Mouse (Mus musculus) testis, postnatal 14 days (tissue): Measurements from ENCODE around the gene 1700029H14Rik.

ENCODE experiments used
- DNase-seq: peaks from one replicate; pipeline ENCODE4 v3.0.0; 2021; ENCODE audit warnings: low spot score

The 1700029H14Rik gene

GRCm38 (mm10) chr8:13541526-13541925 is 20.7 kb downstream of the 1700029H14Rik start:
- no peak for DNase-seq

GRCm38 (mm10) chr8:13540122-13540521 is 22.1 kb downstream of the 1700029H14Rik start:
- DNase-seq: no peak

DNA sequence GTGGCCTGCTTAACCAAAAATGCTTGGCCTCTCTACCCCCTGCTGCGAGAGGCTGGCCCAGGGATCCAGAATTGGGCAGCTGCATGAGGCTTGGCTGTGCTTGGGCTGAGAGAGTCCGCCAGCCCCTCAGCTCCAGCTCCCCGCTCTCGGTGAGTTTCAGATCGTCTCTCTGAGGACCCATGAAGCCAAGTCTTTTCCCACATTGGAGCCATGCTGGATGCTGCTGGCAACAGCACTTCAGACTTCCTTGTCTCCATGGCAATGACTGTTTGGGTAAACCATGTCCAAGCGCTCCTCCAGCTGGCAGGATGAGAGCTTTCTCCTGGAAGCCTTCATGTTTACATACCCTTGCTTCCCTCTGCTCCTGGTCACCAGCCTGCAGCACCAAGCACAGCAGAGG is 23.4 kb downstream of the 1700029H14Rik start:
- no peak for DNase-seq

GRCm38 (mm10) chr8:13537102-13537501 is 25.2 kb downstream of the 1700029H14Rik start:
- DNase-seq: no peak

GRCm38 (mm10) chr8:13533123-13533522 is 29.1 kb downstream of the 1700029H14Rik start:
- DNase-seq: no peak

- no peak for DNase-seq
Measured at GRCm38 (mm10) chr8:13531602-13532171, 30.6 kb downstream of the 1700029H14Rik start.

DNA sequence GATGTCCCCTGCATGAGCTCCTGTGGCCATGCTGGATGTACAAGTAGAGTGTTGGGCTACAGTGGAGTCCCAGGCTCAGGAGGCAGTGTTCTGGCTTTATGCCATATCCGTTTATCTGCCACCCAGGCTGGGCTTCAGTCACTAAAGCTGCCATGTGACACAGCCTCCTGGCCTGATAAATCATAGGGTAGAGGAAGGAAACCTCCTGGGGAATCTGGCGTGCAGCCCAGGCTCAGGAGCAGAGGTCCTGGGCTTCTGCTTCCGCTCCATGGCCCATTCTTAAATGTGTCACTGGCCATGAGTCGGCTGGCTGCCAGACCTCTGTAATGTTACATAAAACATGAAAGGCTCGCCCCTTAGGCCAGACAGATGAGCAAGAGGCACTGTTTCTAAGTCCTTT is 31.3 kb downstream of the 1700029H14Rik start:
- DNase-seq: peak; percentile 63

DNA sequence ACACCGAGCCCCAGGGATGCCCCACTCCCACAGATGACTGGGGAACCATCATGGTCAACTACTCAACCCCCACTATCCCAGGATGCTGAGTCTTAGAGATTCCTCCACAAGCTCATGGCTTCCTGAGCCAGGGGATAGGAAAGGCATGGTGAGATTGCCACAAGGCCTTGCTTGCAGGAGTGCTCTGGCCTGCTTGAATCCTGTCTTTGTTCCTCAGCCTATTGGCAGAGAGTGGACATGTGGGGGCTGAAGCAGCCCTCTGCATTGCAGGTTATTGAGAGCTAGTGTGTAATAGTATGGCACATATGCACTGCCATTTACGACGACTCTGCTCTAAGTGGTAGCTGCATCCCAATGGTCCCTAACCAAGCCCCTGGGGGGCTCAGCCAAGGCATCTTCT is 31.9 kb downstream of the 1700029H14Rik start:
- no peak for DNase-seq

- peak; percentile 69 for DNase-seq
Measured at GRCm38 (mm10) chr8:13529891-13530316, 32.4 kb downstream of the 1700029H14Rik start.

- no peak for DNase-seq
Measured at GRCm38 (mm10) chr8:13529011-13529840, 33.0 kb downstream of the 1700029H14Rik start.

DNA sequence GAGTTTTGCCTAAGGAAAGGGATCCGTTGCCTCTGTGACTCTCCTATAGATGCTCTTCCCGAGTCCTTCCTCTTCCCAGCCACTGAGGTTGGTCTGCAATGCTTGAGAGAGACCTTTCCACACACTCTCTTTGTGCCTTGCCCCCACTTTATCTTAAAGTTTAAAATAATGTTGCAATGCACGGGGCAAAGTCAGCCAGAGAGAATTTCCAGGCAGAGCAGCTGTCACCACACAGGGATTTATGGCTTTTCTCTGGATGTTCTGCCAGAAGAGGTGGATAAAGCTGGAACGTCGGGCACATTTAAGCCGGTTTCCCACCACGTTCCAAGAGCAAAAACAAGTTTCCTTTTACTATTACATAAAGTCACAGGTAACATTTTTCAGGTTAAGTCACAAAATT is 40.9 kb downstream of the 1700029H14Rik start:
- DNase-seq: no peak

DNA sequence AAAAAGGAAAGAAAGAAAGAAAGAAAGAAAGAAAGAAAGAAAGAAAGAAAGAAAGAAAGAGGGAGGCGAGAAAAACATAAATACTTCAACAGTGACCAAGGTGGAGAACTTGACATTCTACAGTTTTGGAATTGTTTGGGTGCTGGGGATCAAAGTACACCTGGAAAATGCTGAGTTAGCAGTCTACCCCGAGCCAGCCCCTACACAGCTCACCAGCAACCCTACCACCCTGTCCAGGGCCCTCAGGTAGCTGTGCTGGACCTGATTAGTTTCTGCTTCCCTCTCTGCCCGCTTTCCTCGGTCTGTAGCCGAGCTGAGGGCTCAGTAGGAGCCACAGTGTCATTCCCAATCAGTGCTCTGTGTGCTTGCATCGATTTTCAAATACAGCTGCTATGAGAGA is 41.9 kb downstream of the 1700029H14Rik start:
- DNase-seq: no peak

DNA sequence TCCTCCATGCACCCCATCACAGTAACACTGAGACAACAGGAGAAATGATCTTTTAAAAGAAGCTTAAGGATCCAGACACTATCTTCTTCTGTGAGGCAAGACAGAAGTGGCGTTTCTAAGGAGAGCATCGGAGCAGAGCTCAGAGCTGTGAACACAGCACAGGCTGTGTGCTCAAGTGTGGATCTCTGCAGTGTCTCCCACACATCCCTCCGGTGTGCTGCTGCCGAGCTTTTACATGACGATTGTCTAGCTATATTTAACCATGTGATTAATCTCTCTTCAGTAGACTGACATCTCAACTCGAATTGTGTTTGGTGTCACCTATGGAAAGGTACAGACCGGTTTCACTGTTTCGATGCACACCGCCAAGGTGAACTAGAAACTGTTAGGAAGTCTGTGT is 42.8 kb downstream of the 1700029H14Rik start:
- no peak for DNase-seq

GRCm38 (mm10) chr8:13517284-13517781 is 44.9 kb downstream of the 1700029H14Rik start:
- no peak for DNase-seq

- DNase-seq: no peak
Measured at GRCm38 (mm10) chr8:13516728-13517127, 45.5 kb downstream of the 1700029H14Rik start.

GRCm38 (mm10) chr8:13516011-13516442 is 46.2 kb downstream of the 1700029H14Rik start:
- DNase-seq: peak; percentile 57

GRCm38 (mm10) chr8:13513556-13514370 is 48.5 kb downstream of the 1700029H14Rik start:
- DNase-seq: no peak

DNA sequence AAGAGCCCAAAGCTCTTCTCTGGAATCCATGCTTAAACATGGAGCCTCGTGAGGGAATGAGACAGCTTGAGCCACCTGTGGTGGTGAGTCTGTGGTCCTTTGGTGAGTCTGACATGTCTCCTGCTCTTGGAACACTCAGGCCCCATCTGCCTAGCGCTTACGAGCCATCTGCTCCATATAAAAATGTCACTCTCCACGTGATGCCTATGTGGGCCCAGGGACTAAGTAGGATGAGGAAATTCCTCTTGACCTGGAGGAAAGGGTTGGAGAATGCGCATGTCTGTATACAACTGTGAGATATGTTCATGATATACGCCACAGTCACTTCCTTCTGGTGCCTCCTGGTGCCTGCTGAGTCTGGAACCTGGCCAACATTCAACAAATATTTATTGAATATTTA is 49.6 kb downstream of the 1700029H14Rik start:
- no peak for DNase-seq

DNA sequence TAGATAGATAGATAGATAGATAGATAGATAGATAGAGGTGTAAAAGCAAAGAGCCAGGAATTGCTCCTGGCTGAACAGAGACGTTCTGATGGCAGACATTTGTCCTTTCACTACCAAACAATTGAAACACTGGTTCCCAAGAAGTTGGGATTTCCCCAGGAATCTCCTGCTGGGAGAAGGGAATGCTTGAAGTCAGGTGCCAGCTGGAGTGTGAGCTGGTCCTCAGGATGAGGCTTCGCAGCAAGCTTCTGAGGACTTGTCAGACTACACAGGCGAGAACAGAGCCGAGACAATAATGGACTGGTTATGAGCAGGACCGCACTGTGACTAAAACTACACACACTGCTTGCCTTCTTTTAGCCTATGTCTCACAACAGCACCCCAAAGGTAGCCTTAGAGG is 50.2 kb downstream of the 1700029H14Rik start:
- DNase-seq: no peak

DNA sequence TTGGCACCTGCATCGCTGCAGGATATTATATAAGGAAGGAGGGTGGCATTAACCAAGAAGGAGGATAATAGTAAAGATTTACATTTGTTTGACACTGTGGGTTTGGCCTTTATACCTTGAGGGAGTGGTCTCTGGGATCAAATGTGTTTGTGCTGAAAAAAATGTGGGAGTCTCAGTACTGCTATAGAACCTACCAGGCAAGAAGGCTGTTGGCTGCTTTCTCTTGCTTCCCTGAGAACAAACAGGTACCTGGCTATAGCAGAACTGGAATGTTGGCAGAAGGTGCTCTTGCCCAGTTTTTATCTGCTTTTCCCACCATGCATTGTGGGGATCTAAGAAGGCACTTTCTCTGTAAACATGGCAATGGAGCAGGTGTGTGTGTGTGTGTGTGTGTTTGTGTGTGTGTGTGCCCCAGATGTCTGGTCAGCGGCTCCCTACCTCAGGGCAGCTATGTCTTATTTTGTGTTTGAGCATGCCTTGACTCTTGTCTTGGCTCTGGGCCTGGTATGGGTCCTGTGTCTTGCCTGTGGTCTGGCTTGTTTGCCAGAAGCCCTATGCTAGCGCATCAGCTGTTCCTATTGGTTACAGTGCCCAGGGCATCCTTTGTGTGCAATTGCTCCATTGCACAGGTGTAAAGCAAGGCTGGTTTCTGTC is 54.9 kb downstream of the 1700029H14Rik start:
- no peak for DNase-seq

GRCm38 (mm10) chr8:13506849-13507248 is 55.4 kb downstream of the 1700029H14Rik start:
- DNase-seq: peak; percentile 71
